Mouse (Mus musculus): ENCODE measurements around the gene Zfp661.

DNA sequence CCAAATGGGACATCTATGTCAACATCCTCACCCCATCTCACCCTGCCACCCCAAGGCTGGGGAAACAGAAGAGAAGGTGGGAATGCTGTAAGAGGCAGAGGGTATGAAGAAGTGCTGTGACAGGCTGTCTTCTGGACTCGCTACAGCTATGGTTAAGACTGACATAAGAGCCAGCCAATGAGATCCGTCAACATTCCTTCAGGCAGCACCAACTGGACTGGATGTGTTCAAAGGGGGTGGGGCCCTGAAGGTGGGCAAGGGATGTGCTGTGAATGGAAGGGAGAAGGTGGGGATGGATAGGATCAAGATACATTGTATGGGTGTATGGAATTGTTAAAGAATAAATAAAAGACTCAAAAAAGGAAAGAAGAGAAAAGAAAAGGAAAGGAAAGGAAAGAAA, 45.7 kb upstream of the Zfp661 start:
- TF ChIP-seq EP300 (IDR thresholded peaks at IDR 0.05; ENCODE audit: low read depth) (no peak), CTCF (IDR thresholded peaks at IDR 0.05; ENCODE audit: low read depth) (no peak)
